Mouse (Mus musculus) G1E (cell line): ENCODE results near the gene Stard13.

Source experiments
- CTCF ChIP-seq: IDR thresholded peaks from 2 replicates; pipeline ENCODE4 v1.5.1; 2012; ENCODE audit warnings: low read depth, low read length, inconsistent platforms, mixed read lengths
- GATA1 ChIP-seq: IDR thresholded peaks from 2 replicates; pipeline ENCODE4 v1.6.1; 2012; ENCODE audit warnings: borderline replicate concordance, low read length, inconsistent platforms, mixed read lengths
- GATA2 ChIP-seq: IDR thresholded peaks from 2 replicates; pipeline ENCODE4 v1.6.1; 2012; ENCODE audit warnings: low read depth, low read length, inconsistent platforms, borderline replicate concordance
- TAL1 ChIP-seq: conservative IDR thresholded peaks from 2 replicates; pipeline ENCODE4 v1.6.1; 2012; ENCODE audit warnings: low read depth, low read length, inconsistent platforms, mixed read lengths

- TF ChIP-seq CTCF (no peak), GATA1 (no peak), GATA2 (no peak), TAL1 (no peak)
These were observed 58.9 kb downstream of the Stard13 start for GRCm38 (mm10) chr5:151174485-151175460.
